Mouse (Mus musculus) heart, embryonic 11.5 days (tissue): ENCODE measurements at regions not wholly inside any gene's neighbourhood (a gene's known extent, or its start where the extent isn't known, plus 50 kb on each side); places are given as distances from the start of the nearest gene placed in this dataset.
"Not testable (repeated sequence)": the region's sequence is repeated elsewhere in the genome, so short reads cannot be mapped to it uniquely, and the experiment has no call there.

Source experiments
- ATAC-seq: fragments of 200-750 bp; cut with Nextera tagmentation; replicated peaks from 2 replicates; pipeline ENCODE4 v1.8.0; 2017; ENCODE audit warnings: moderate library complexity; ENCODE audit not compliant: insufficient number of reproducible peaks, low FRiP score, low TSS enrichment
- H3K27ac ChIP-seq: fragments of 300-500 bp; sonication (generic); 2 replicates; pipeline ENCODE4 v1.5.1; 2014; ENCODE audit warnings: mild to moderate bottlenecking, low read depth, low read length
- H3K27me3 ChIP-seq: fragments of 300-500 bp; sonication (generic); 2 replicates; pipeline ENCODE4 v1.6.1; 2014; ENCODE audit warnings: mild to moderate bottlenecking, low read length, mixed read lengths; ENCODE audit not compliant: control insufficient read depth, insufficient read depth
- H3K36me3 ChIP-seq: fragments of 300-500 bp; sonication (generic); 2 replicates; pipeline ENCODE4 v1.6.1; 2014; ENCODE audit warnings: mild to moderate bottlenecking, low read length, moderate library complexity, mixed read lengths; ENCODE audit not compliant: control insufficient read depth, insufficient read depth
- H3K4me1 ChIP-seq: fragments of 300-500 bp; sonication (generic); 2 replicates; pipeline ENCODE4 v1.6.1; 2014; ENCODE audit warnings: low read length; ENCODE audit not compliant: control insufficient read depth, insufficient read depth
- H3K4me2 ChIP-seq: fragments of 300-500 bp; sonication (generic); 2 replicates; pipeline ENCODE4 v1.6.1; 2014; ENCODE audit warnings: mild to moderate bottlenecking, moderate library complexity
- H3K4me3 ChIP-seq: fragments of 300-500 bp; sonication (generic); 2 replicates; pipeline ENCODE4 v1.5.1; 2014; ENCODE audit warnings: low read depth, low read length
- H3K9ac ChIP-seq: fragments of 300-500 bp; sonication (generic); 2 replicates; pipeline ENCODE4 v1.6.1; 2014; ENCODE audit warnings: mild to moderate bottlenecking, low read depth, low read length, moderate library complexity
- H3K9me3 ChIP-seq: fragments of 300-500 bp; sonication (generic); replicated peaks from 2 replicates; pipeline ENCODE4 v1.6.1; 2016; ENCODE audit warnings: low read length; ENCODE audit not compliant: control insufficient read depth
- WGBS: fragments of 180-500 bp; shearing (Covaris S2); extraction: QIAGEN DNeasy Blood & Tissue Kit; methylation state at CpG from one replicate; pipeline ENCODE4 v1.1.7; 2014; ENCODE audit not compliant: insufficient replicate concordance; 5-methylcytosine and 5-hydroxymethylcytosine counted together

DNA sequence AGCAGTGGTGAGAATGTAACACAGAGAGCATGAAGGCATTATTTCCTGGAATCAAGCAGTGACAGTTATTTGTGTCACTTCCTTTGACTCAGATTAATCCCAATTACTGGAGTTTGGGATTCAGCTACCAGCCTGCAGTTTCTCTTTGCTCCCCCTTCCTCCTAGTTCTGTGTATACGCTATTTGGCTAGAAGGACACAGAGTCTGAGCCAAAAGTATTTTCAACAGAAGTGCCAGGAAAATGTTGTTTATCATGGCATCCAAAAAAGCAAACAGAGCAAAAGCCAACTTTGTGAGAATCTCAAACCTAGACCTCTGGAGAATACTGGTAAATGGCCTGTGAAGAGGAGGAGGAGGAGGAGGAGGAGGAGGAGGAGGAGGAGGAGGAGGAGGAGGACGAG is 600.4 kb downstream of the Crisp4 start:
- Histone ChIP-seq H3K4me1 (no peaks in the 10 kb centered on the region), H3K27me3 (no peaks in the 10 kb centered on the region), H3K9me3 (no peaks in the 10 kb centered on the region), H3K4me2 (no peak overlapping the region), H3K36me3 (no peaks in the 10 kb centered on the region), H3K4me3 (no peak overlapping the region), H3K9ac (no peak overlapping the region), H3K27ac (no peak overlapping the region)
- WGBS: 83% methylated on average over 1 of the region's 2 CpGs
- ATAC-seq: no peak

DNA sequence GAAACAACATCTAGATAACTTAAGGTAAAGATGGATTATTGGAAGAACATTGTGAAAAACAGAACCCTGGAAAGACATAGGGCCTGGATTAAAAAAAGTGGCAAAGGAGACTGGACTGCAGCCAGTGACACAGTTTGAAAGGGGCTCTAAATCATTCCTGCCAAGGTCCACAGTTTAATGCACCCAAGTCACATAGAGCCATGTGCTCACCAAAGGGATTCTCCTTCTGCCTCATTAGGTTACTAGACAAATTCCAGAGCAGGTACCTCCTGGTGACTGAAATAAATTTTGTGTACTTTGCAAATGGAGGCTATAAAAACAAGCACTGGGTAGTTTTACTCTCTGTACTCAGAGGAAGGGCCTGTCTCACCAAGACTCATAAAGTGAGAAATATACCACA is 607.5 kb downstream of the Crisp4 start:
- ATAC-seq: no peak
- no peaks in the 10 kb centered on the region for H3K4me1 ChIP-seq
- no peaks in the 10 kb centered on the region for H3K36me3 ChIP-seq
- H3K27me3 ChIP-seq: no peaks in the 10 kb centered on the region
- no peak overlapping the region for H3K9ac ChIP-seq
- H3K4me2 ChIP-seq: no peak overlapping the region
- no peaks in the 10 kb centered on the region for H3K9me3 ChIP-seq
- no peak overlapping the region for H3K4me3 ChIP-seq
- no peak overlapping the region for H3K27ac ChIP-seq

DNA sequence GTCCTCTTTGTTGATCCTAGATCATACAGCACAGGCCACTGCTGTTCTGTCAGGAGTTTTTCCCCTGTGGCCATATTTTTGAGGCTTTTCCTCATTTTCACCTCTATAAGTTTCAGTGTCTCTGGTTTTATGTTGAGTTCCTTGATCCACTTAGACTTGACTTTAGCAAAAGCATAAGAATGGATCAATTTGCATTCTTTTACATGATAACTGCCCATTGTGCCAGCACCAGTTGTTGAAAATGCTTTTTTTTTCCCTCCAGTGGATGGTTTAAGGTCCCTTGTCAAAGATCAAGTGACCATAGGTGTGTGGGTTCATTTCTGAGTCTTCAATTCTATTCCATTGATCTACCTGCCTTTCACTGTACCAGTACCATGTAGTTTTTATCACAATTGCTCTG is 614.4 kb downstream of the Crisp4 start:
- H3K4me1 ChIP-seq, H3K27me3 ChIP-seq, H3K36me3 ChIP-seq, H3K27ac ChIP-seq, H3K9me3 ChIP-seq, ATAC-seq, H3K4me3 ChIP-seq, H3K9ac ChIP-seq, H3K4me2 ChIP-seq: not testable (repeated sequence)

DNA sequence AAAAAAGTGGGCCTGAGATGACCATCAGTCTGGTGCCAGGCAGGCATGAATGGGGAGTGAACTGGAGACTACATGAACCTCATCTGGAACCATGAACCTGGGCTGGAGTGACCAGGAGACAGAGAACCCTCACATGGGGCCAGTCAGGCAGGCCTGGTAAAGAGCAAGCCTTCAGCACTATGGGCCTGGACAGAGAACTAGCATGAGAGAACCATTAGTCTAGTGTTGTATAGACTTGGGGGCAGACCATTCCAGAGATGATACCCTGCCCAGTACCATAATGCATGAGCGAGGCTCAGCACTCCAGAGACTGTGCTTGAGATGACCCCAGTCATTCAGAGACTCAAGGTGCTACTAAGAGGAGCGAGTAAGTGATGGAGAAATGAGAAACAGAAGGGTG is 625.6 kb downstream of the Crisp4 start:
- 68% methylated on average over 2 of the region's 2 CpGs for WGBS
- Histone ChIP-seq H3K4me2 (no peak overlapping the region), H3K27me3 (no peaks in the 10 kb centered on the region), H3K36me3 (no peaks in the 10 kb centered on the region), H3K27ac (no peak overlapping the region), H3K4me3 (no peak overlapping the region), H3K9ac (no peak overlapping the region), H3K9me3 (no peaks in the 10 kb centered on the region), H3K4me1 (no peaks in the 10 kb centered on the region)
- ATAC-seq: no peak

DNA sequence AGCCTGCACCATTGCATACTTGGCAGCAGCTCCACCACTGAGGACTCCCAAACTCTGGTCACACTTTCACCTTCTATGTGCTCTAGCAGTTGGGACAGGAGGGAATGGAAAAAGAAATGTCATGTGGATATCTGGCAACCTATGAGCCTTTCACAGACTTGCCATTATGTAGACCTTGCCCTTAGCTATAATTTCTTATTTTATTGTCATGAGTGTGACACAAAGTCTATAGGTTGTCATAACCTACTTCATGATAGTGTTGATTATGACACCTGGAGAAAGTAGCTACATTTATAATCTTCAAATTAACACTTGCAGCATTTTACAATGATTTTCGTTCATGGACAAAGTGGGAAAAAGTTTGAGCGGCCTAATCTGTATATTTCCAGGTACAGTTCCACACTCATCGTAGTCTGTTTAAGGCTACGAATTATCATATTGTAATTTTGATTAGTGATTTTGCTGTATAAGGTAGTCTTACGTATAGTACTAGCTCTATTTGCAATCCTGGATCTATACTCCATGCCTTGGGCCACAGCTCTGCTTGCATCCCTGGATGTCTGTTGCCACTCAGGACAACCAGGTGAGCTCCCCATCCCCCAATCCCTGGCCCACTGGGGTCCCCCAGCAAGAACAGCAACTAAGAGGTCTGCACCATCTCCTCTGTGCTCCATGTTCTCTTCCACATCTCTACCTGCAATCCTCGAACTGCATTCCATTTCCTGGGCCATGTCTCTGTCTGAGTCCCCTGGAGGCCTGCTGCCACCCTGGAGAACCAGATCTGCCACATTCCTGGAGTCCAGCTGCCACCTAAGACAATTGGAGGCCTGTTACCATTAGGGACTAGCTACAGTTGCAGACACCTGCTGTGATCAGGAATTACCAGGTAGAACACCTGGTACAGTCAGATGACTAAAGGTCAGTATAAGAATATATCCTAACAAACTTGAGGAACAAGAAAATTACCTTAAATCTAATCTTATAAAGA is 639.3 kb downstream of the Crisp4 start:
- no peak overlapping the region for H3K4me3 ChIP-seq
- no peaks in the 10 kb centered on the region for H3K9me3 ChIP-seq
- H3K4me1 ChIP-seq: no peaks in the 10 kb centered on the region
- no peak overlapping the region for H3K27ac ChIP-seq
- H3K27me3 ChIP-seq: no peaks in the 10 kb centered on the region
- WGBS: 82% methylated on average over 6 of the region's 6 CpGs
- no peak overlapping the region for H3K4me2 ChIP-seq
- no peak overlapping the region for H3K9ac ChIP-seq
- ATAC-seq: no peak
- no peaks in the 10 kb centered on the region for H3K36me3 ChIP-seq

DNA sequence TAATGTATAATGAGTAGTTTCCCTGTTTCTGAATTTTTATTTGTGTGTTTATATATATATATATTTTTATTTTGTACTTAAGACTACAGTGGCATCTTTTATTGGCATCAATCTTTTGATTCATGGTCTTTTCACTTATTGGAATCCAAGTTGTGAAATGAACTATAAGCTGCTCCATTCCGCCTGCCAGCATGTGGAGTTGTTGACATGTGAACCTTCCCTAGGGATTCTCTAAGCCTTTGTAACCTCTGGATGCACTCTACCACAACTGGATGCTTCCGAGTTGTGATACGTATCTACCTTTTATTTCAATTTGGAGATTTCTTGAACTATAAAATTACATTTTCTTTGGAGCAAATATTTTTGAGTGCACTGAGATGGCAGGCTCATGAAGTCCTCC is 652.1 kb downstream of the Crisp4 start:
- no peak for ATAC-seq
- H3K36me3 ChIP-seq: no peaks in the 10 kb centered on the region
- H3K4me1 ChIP-seq: no peaks in the 10 kb centered on the region
- no peaks in the 10 kb centered on the region for H3K9me3 ChIP-seq
- H3K9ac ChIP-seq: no peak overlapping the region
- no peak overlapping the region for H3K4me3 ChIP-seq
- no peaks in the 10 kb centered on the region for H3K27me3 ChIP-seq
- H3K27ac ChIP-seq: no peak overlapping the region
- no peak overlapping the region for H3K4me2 ChIP-seq
- WGBS: 77% methylated on average over 3 of the region's 3 CpGs

DNA sequence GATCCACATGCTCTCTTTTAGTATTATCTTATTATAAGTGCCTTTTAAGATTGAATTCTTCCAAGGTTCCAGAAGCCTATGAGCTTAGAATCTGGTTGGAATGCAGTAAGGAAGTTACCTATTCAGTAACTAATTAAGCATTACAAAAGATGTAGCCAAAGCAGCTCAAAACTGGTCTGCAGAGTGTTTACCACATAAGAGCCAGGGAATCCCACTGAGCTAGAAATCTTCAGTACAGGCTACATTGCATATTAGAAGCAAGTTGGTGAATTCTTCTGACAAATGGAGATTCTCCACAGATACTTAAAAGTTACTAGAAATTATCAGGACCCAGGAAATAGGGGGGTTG is 655.9 kb downstream of the Crisp4 start:
- not testable (repeated sequence) for H3K27ac ChIP-seq, H3K36me3 ChIP-seq, H3K4me3 ChIP-seq, ATAC-seq, H3K9me3 ChIP-seq, H3K9ac ChIP-seq, H3K4me1 ChIP-seq, H3K4me2 ChIP-seq, H3K27me3 ChIP-seq

DNA sequence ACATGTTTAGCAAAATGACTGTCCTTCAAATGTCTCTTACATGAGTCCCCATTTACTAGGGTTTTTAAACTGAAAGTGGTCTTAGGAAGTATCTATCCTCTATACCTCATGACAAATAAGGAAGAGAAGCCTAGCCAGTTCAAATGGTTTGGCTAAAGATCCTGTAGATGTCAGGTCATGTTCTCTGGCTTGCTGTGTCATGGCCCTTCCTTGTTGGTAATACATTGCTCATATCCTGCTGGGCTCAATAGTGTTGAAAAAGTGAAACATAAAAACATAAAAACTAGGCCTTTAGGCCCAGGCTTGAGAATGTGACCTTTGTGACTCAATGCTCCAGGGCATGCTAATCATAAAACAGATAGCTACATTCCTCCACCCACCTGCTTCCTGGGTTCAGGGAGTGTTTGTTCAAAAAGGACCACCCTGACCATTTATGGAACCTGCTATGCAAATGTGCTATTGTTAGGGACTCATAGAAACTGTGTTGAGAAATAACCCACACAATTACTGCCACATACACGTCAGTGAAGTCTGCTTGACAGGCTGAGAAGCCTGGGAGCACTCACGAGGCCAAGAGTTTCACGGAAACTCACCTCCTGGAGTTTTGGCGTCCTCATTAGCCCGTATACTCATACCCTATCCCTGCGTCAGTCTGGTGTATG is 656.4 kb downstream of the Crisp4 start:
- H3K9ac ChIP-seq, H3K4me1 ChIP-seq, H3K4me2 ChIP-seq, H3K27me3 ChIP-seq, H3K27ac ChIP-seq, H3K9me3 ChIP-seq, H3K36me3 ChIP-seq, H3K4me3 ChIP-seq, ATAC-seq: not testable (repeated sequence)
- WGBS: 75% methylated on average over 6 of the region's 6 CpGs
